Mouse (Mus musculus) heart, adult 2 months (tissue): ENCODE measurements around the gene Zfp281.

Source experiments
- CTCF ChIP-seq: fragments of 200-600 bp; IDR thresholded peaks from 2 replicates; pipeline ENCODE4 v1.8.1; 2022; ENCODE audit warnings: antibody characterized with exemption, mild to moderate bottlenecking, moderate library complexity
- POLR2A ChIP-seq: fragments of 200-500 bp; IDR thresholded peaks from 2 replicates; pipeline ENCODE4 v1.6.1; 2011; ENCODE audit warnings: mild to moderate bottlenecking, low read depth, low read length, control low read depth; ENCODE audit not compliant: insufficient read depth

DNA sequence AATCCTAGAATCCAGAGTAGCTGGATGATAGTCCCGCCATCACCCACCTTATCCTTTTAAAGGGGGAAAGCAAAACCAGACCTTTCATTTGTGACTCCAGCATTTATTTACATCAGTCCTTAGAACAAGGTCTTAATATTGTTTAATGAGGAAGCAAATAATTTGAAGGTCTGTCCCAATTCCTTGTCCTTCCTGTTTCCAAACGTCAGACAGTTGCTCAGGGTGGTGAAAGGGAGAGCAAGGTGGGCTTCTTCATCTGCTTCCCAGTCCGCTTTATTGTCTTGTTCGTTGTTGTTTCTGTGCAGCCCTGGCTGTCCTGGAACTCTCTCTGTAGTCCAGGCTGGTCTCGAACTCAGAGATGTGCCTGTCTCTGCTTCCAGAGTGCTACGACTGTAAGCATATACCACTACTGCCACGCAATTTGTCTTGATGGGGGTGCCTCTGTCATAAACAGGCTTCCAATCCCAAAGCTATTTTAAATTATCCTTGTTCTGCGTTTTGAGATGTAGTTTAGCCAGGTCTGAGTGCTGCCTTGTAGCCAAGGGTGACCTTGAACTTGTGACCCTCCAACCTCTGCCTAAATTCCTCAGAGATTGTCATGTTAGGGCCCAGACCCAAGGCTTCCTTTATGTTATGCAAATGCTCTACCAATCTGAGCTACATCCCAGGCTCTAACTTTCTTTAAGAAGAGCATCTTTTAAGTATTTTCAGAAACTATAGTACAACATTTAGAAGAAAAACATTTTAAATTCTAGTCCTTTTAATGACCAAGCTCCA is 21.3 kb downstream of the Zfp281 start:
- no peak for TF ChIP-seq CTCF
- no peak for TF ChIP-seq POLR2A
